ENCODE assay signal across 14 mouse cellular contexts in genomic region chr6:9820311-9821243, GRCm38 (mm10).
DNase-seq lines count a peak whose midpoint lies in the region; ATAC-seq lines count a peak whose summit lies in the region.
"Had no signal": no experiment of that assay in that cellular context is flagged by ENCODE, and none has a peak within 500 bp of the region (broad histone marks: within the 10 kb centered on the region; RNA-seq: fewer than 3 reads in every experiment).

No protein-coding gene starts in this region.

- H3K27ac ChIP-seq in hindbrain, embryonic 11.5 days (ENCODE audit: low read depth, low read length): 0 out of 2 replicates have a peak overlapping the region, but pooled peaks have one; percentile 20
- no peak overlapping the region for H3K27ac ChIP-seq in hindbrain, embryonic 10.5 days
- no peak overlapping the region for H3K27ac ChIP-seq in hindbrain, embryonic 15.5 days (replicated peaks)
- no peak overlapping the region for H3K27ac ChIP-seq in neural tube, embryonic 15.5 days (replicated peaks)
- H3K27ac ChIP-seq: heart, embryonic 13.5 days; kidney, embryonic 15.5 days; stomach, embryonic 15.5 days had no signal

- no peak overlapping the region for H3K9ac ChIP-seq in hindbrain, embryonic 11.5 days (ENCODE audit: low read depth, low read length)
- H3K9ac ChIP-seq in hindbrain, embryonic 15.5 days: no peak overlapping the region
- H3K9ac ChIP-seq in neural tube, embryonic 15.5 days (replicated peaks): no peak overlapping the region
- H3K9ac ChIP-seq: heart, embryonic 13.5 days; kidney, embryonic 15.5 days; stomach, embryonic 15.5 days had no signal

- ATAC-seq in hindbrain, embryonic 11.5 days (ENCODE audit: low FRiP score): peak; percentile 95
- ATAC-seq in hindbrain, embryonic 15.5 days (ENCODE audit: low FRiP score, low read depth): peak; percentile 92
- peak; percentile 65; the same call in 1 of the 2 replicates for ATAC-seq in neural tube, embryonic 15.5 days (ENCODE audit: low FRiP score)
- no peak for ATAC-seq in activated CD4-positive, CD25-positive, alpha-beta regulatory T cell, adult 4 months
- ATAC-seq: CD4-positive, CD25-positive, alpha-beta regulatory T cell, adult 4 months had no signal

- no peaks in the 10 kb centered on the region for H3K4me1 ChIP-seq in hindbrain, embryonic 11.5 days (replicated peaks; ENCODE audit: control insufficient read depth, insufficient read depth, low read length)
- H3K4me1 ChIP-seq in hindbrain, embryonic 10.5 days (replicated peaks): no peaks in the 10 kb centered on the region
- H3K4me1 ChIP-seq in hindbrain, embryonic 15.5 days (replicated peaks): no peaks in the 10 kb centered on the region
- H3K4me1 ChIP-seq in neural tube, embryonic 15.5 days: no peaks in the 10 kb centered on the region
- H3K4me1 ChIP-seq: heart, embryonic 13.5 days; kidney, embryonic 15.5 days; stomach, embryonic 15.5 days had no signal

- peak; percentile 43 for DNase-seq in hindbrain, embryonic 11.5 days (ENCODE audit: low spot score)
- DNase-seq in hindbrain, embryonic 10.5 days (ENCODE audit: low spot score): no peak
- DNase-seq in layer of hippocampus, adult 9-11 months: peak; percentile 65
- DNase-seq in c-Kit-positive CD71-positive TER-119-positive erythroid progenitor cells, embryonic 14.5 days (ENCODE audit: low spot score): no peak
- DNase-seq: adrenal gland, postnatal 36 days; cerebellum, adult 11 months; lung, postnatal 36 days had no signal

- no peak overlapping the region for H3K4me2 ChIP-seq in hindbrain, embryonic 11.5 days (replicated peaks; ENCODE audit: low read depth, low read length)
- no peak overlapping the region for H3K4me2 ChIP-seq in hindbrain, embryonic 15.5 days
- no peak overlapping the region for H3K4me2 ChIP-seq in neural tube, embryonic 15.5 days
- H3K4me2 ChIP-seq: heart, embryonic 13.5 days; kidney, embryonic 15.5 days; stomach, embryonic 15.5 days had no signal

- no peak overlapping the region for H3K4me3 ChIP-seq in hindbrain, embryonic 11.5 days (ENCODE audit: low read depth, low read length)
- H3K4me3 ChIP-seq in hindbrain, embryonic 10.5 days: no peak overlapping the region
- no peak overlapping the region for H3K4me3 ChIP-seq in hindbrain, embryonic 15.5 days
- no peak overlapping the region for H3K4me3 ChIP-seq in neural tube, embryonic 15.5 days (replicated peaks)
- H3K4me3 ChIP-seq: heart, embryonic 13.5 days; kidney, embryonic 15.5 days; stomach, embryonic 15.5 days had no signal

- H3K27me3 ChIP-seq in hindbrain, embryonic 11.5 days (ENCODE audit: control insufficient read depth, insufficient read depth, low read length): no peaks in the 10 kb centered on the region
- no peaks in the 10 kb centered on the region for H3K27me3 ChIP-seq in hindbrain, embryonic 10.5 days (ENCODE audit: insufficient read depth, poor library complexity, severe bottlenecking)
- H3K27me3 ChIP-seq in hindbrain, embryonic 15.5 days: no peaks in the 10 kb centered on the region
- no peaks in the 10 kb centered on the region for H3K27me3 ChIP-seq in neural tube, embryonic 15.5 days (replicated peaks)
- H3K27me3 ChIP-seq: heart, embryonic 13.5 days; kidney, embryonic 15.5 days; stomach, embryonic 15.5 days had no signal

- WGBS in hindbrain, embryonic 11.5 days: 60% methylated on average over 7 of the region's 7 CpGs
- WGBS in hindbrain, embryonic 10.5 days: 76% methylated on average over 7 of the region's 7 CpGs
- 34% methylated on average over 7 of the region's 7 CpGs for WGBS in hindbrain, embryonic 15.5 days
- 28% methylated on average over 7 of the region's 7 CpGs for WGBS in neural tube, embryonic 15.5 days

- no peaks in the 10 kb centered on the region for H3K9me3 ChIP-seq in hindbrain, embryonic 11.5 days (ENCODE audit: control insufficient read depth, low read length)
- H3K9me3 ChIP-seq in hindbrain, embryonic 10.5 days: no peaks in the 10 kb centered on the region
- H3K9me3 ChIP-seq in hindbrain, embryonic 15.5 days: no peaks in the 10 kb centered on the region
- H3K9me3 ChIP-seq in neural tube, embryonic 15.5 days (replicated peaks): no peaks in the 10 kb centered on the region
- H3K9me3 ChIP-seq: heart, embryonic 13.5 days; kidney, embryonic 15.5 days; stomach, embryonic 15.5 days had no signal

- H3K36me3 ChIP-seq in hindbrain, embryonic 11.5 days (ENCODE audit: control insufficient read depth, insufficient read depth, low read length): no peaks in the 10 kb centered on the region
- no peaks in the 10 kb centered on the region for H3K36me3 ChIP-seq in hindbrain, embryonic 10.5 days
- no peaks in the 10 kb centered on the region for H3K36me3 ChIP-seq in hindbrain, embryonic 15.5 days
- no peaks in the 10 kb centered on the region for H3K36me3 ChIP-seq in neural tube, embryonic 15.5 days
- H3K36me3 ChIP-seq: heart, embryonic 13.5 days; kidney, embryonic 15.5 days; stomach, embryonic 15.5 days had no signal

Comparison
In these comparisons a context has a peak if more than half of its experiments do, and no peak if none do; other contexts are left out.
1. DNase-seq: peak in hindbrain, embryonic 11.5 days (single experiment) and layer of hippocampus, adult 9-11 months (single experiment); none in hindbrain, embryonic 10.5 days (single experiment) and c-Kit-positive CD71-positive TER-119-positive erythroid progenitor cells, embryonic 14.5 days (single experiment).